Mouse (Mus musculus) heart, postnatal 36 days (tissue): ENCODE measurements around the gene I830077J02Rik. TPM values are rescaled to one million over a fixed set of nuclear protein-coding genes. Genes with fewer than 3 reads are reported as not detected.

ENCODE experiments used
- DNase-seq, 2 experiments: peaks; one replicate each; pipeline ENCODE4 v3.0.0; 2021 to 2022
- intact Hi-C: fragments of 180-260 bp; cut with DNase I; formaldehyde crosslinking; loops from one replicate; pipeline ENCODE4 v1.15.1; 2025
- total RNA-seq, 2 experiments: library from RNA; stranded (reverse); gene quantifications; 2 replicates each; pipeline ENCODE4 v1.2.3; 2021

I830077J02Rik gene
- under 1 TPM; 0.54 to 0.94 TPM for total RNA-seq

- intact Hi-C loops: no loop called here
Observed at GRCm38 (mm10) chr3:105932240-105933071, at the start of gene I830077J02Rik. TSS of gene I830077J02Rik (minus strand) at chr3:105932664.

GRCm38 (mm10) chr3:105974174-105974573 lies 41.7 kb upstream of the I830077J02Rik start:
- intact Hi-C loops: no loop called here
- no peak for DNase-seq

More at GRCm38 (mm10) chr3:105932240-105933071, at the start of gene I830077J02Rik:
- no peak for DNase-seq

- intact Hi-C loops: no loop called here
- no peak for DNase-seq
Observed at GRCm38 (mm10) chr3:105973411-105973810, 40.9 kb upstream of the I830077J02Rik start, which contains the start of gene Ovgp1. TSS of gene Ovgp1 (plus strand) at chr3:105973711.

- no peak for DNase-seq
- intact Hi-C loops: no loop called here
Observed at GRCm38 (mm10) chr3:105971831-105972446, 39.5 kb upstream of the I830077J02Rik start.

GRCm38 (mm10) chr3:105960700-105961099 lies 28.2 kb upstream of the I830077J02Rik start:
- intact Hi-C loops: loop anchor here (10.0 kb wide), 1 partner anchor 584 kb away; the partner anchor contains the start of genes Cept1 and Dram2
- no peak for DNase-seq

- no peak for DNase-seq
- intact Hi-C loops: loop anchor here (2.0 to 10.0 kb wide), 3 partner anchors 233 to 585 kb away; partner anchors contain the start of genes Cept1, Ddx20 and Dram2
Observed at GRCm38 (mm10) chr3:105959999-105960398, 27.5 kb upstream of the I830077J02Rik start, which contains the start of gene Atp5f1. TSS of gene Atp5f1 (minus strand) at chr3:105960099.

- no peak for DNase-seq
- intact Hi-C loops: loop anchor here (2.0 to 5.0 kb wide), 2 partner anchors 232 to 273 kb away; partner anchors contain the start of gene Ddx20
Observed at GRCm38 (mm10) chr3:105959585-105959984, 27.1 kb upstream of the I830077J02Rik start.

GRCm38 (mm10) chr3:105958974-105959580 lies 26.6 kb upstream of the I830077J02Rik start, which contains the start of gene Wdr77:
TSS of gene Wdr77 (plus strand) at chr3:105959369.
- intact Hi-C loops: loop anchor here (2.0 to 5.0 kb wide), 2 partner anchors 232 to 272 kb away; partner anchors contain the start of gene Ddx20
- peak; percentile 95 to 97 for DNase-seq

- no peak for DNase-seq
- intact Hi-C loops: loop anchor here (2.0 to 5.0 kb wide), 2 partner anchors 231 to 271 kb away; partner anchors contain the start of gene Ddx20
Observed at GRCm38 (mm10) chr3:105958204-105958603, 25.7 kb upstream of the I830077J02Rik start.

GRCm38 (mm10) chr3:105957235-105957634 lies 24.8 kb upstream of the I830077J02Rik start:
- intact Hi-C loops: loop anchor here (5.0 kb wide), 1 partner anchor 230 kb away; no protein-coding TSS in a partner anchor

GRCm38 (mm10) chr3:105951348-105951747 lies 18.9 kb upstream of the I830077J02Rik start:
- DNase-seq: no peak
- intact Hi-C loops: no loop called here

More at GRCm38 (mm10) chr3:105957235-105957634, 24.8 kb upstream of the I830077J02Rik start:
- no peak for DNase-seq

- intact Hi-C loops: no loop called here
- no peak for DNase-seq
Observed at GRCm38 (mm10) chr3:105936111-105936510, 3.6 kb upstream of the I830077J02Rik start.

GRCm38 (mm10) chr3:105935033-105935432 lies 2.6 kb upstream of the I830077J02Rik start:
- DNase-seq: peak; percentile 56 to 65
- intact Hi-C loops: no loop called here

GRCm38 (mm10) chr3:105933926-105934325 lies 1.5 kb upstream of the I830077J02Rik start:
- intact Hi-C loops: no loop called here
- DNase-seq: no peak

GRCm38 (mm10) chr3:105931095-105931494 lies 1.4 kb downstream of the I830077J02Rik start:
- intact Hi-C loops: no loop called here

GRCm38 (mm10) chr3:105929821-105930220 lies 2.6 kb downstream of the I830077J02Rik start:
- no peak for DNase-seq

More at GRCm38 (mm10) chr3:105931095-105931494, 1.4 kb downstream of the I830077J02Rik start:
- DNase-seq: no peak

GRCm38 (mm10) chr3:105928781-105929180 lies 3.7 kb downstream of the I830077J02Rik start:
- no peak for DNase-seq
- intact Hi-C loops: no loop called here

More at GRCm38 (mm10) chr3:105929821-105930220, 2.6 kb downstream of the I830077J02Rik start:
- intact Hi-C loops: no loop called here

GRCm38 (mm10) chr3:105928195-105928569 lies 4.3 kb downstream of the I830077J02Rik start:
- intact Hi-C loops: no loop called here
- no peak for DNase-seq

- DNase-seq: no peak
- intact Hi-C loops: no loop called here
Observed at GRCm38 (mm10) chr3:105927561-105928194, 4.8 kb downstream of the I830077J02Rik start.

- intact Hi-C loops: no loop called here
- no peak for DNase-seq
Observed at GRCm38 (mm10) chr3:105924616-105925015, 7.8 kb downstream of the I830077J02Rik start.
